Mouse (Mus musculus): ENCODE measurements at regions not wholly inside any gene's neighbourhood (a gene's known extent, or its start where the extent isn't known, plus 50 kb on each side); places are given as distances from the start of the nearest gene placed in this dataset.

DNA sequence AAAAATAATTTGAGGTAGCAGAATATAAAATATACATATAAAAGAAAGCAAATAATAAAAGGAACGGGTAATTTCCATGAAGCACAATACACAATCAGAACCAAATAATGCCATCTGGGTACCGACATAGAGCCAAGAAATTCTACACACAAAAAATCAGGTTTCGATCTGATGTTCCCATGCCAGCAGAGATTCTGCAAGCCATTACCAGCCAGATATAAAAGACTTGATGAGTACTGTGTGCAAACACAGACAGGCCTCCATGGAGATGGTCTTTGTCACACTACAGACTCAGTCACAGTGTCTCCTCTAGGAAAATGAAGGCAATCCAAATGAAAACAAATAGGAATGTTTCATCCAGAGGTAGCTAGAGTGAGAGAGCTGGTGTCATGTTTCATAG lies 1430.7 kb downstream of the Cdh18 start:
- Histone ChIP-seq H3K4me3 (replicated peaks; ENCODE audit: low read length) (no peak overlapping the region), H3K9ac (replicated peaks; ENCODE audit: low read depth, low read length) (no peak overlapping the region), H3K27me3 (replicated peaks; ENCODE audit: control insufficient read depth, insufficient read depth, low read length) (no peaks in the 10 kb centered on the region), H3K4me1 (replicated peaks; ENCODE audit: control insufficient read depth, insufficient read depth, low read length) (no peaks in the 10 kb centered on the region), H3K36me3 (ENCODE audit: control insufficient read depth, insufficient read depth) (no peaks in the 10 kb centered on the region), H3K27ac (ENCODE audit: low read length) (no peak overlapping the region), H3K9me3 (ENCODE audit: control insufficient read depth, low read length) (no peaks in the 10 kb centered on the region), H3K4me2 (ENCODE audit: low read length) (no peak overlapping the region)
- 65% methylated on average over 3 of the region's 3 CpGs for WGBS
- ATAC-seq: no peak; the same call in 1 of the 2 replicates
